Mouse (Mus musculus) embryonic fibroblast, embryonic 13.5 days (primary cell): ENCODE results near the gene Topbp1. TPM values are rescaled to one million over a fixed set of nuclear protein-coding genes. Genes with fewer than 3 reads are reported as not detected.

Experiments used
- H3K27ac ChIP-seq: 2 replicates; pipeline ENCODE4 v1.5.1; 2012; ENCODE audit warnings: low read length, control low read depth, inconsistent platforms; ENCODE audit not compliant: insufficient read depth
- H3K4me1 ChIP-seq: 2 replicates; pipeline ENCODE4 v1.6.1; 2011; ENCODE audit warnings: low read length; ENCODE audit not compliant: control insufficient read depth, insufficient read depth
- H3K4me3 ChIP-seq: 2 replicates; pipeline ENCODE4 v1.5.1; 2011; ENCODE audit warnings: mild to moderate bottlenecking, control low read depth, low read length; ENCODE audit not compliant: insufficient read depth
- CTCF ChIP-seq: IDR thresholded peaks from 2 replicates; pipeline ENCODE4 v1.5.1; 2011; ENCODE audit warnings: mild to moderate bottlenecking, control low read depth, low read length, moderate library complexity, borderline replicate concordance; ENCODE audit not compliant: insufficient read depth
- POLR2A ChIP-seq: IDR thresholded peaks from 2 replicates; pipeline ENCODE4 v1.6.1; 2011; ENCODE audit warnings: low read depth, mild to moderate bottlenecking, control low read depth, low read length, moderate library complexity
- polyA plus RNA-seq: library from polyadenylated mRNA; stranded (reverse); fragments of >200 nt; gene quantifications from 2 replicates; pipeline ENCODE4 v1.2.4, GENCODE M21; 2011; ENCODE audit warnings: low read depth; ENCODE audit not compliant: missing spikeins, insufficient read length

The Topbp1 gene
- polyA plus RNA-seq, 1 experiment: 78.8 TPM

DNA sequence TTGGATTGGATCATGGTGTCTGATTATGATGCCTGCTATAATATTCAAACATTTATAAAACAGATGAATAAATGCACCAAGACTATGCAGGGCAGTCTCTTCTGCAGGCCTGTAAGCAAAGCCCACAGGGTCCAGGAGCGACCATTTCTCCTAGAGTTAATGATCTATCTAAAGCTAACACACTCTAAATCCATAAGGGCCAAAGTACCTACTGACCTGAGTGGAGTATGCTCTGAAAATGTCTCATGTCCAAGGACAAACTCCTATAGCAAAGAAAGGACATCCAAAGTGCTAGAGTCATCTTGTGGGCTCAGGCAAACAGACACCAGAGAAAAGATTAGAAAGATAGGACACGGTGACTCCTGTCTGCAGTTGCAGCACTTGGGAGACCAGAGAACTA, 10.5 kb upstream of the Topbp1 start:
- no peak overlapping the region for H3K27ac ChIP-seq
- no peaks in the 10 kb centered on the region for H3K4me1 ChIP-seq
- TF ChIP-seq POLR2A (no peak), CTCF (no peak)
- no peak overlapping the region for H3K4me3 ChIP-seq

DNA sequence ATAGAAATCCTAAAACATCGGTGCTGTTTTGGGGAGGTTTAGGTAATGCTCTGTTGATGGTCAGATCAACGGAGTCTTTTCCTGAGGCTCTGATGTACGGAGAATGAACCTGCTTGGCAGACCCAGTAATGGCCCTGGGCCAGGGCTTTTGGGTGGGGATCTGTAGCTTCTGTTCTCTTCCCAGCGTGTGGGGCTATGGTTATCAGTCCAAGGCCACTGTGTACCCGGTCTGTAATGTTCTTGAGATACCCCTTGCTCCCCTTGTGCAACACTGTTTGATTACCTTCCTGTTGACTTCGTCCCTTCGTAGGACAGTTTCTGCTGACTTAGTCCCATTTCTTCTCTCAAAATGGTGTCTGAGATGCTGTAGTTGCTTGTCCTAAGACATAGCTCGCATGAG, 3.9 kb upstream of the Topbp1 start:
- TF ChIP-seq CTCF (no peak), POLR2A (no peak)
- no peaks in the 10 kb centered on the region for H3K4me1 ChIP-seq
- no peak overlapping the region for H3K4me3 ChIP-seq
- H3K27ac ChIP-seq: no peak overlapping the region

- Histone ChIP-seq H3K4me1 (no peaks in the 10 kb centered on the region), H3K27ac (no peak overlapping the region), H3K4me3 (no peak overlapping the region)
- no peak for TF ChIP-seq CTCF
- no peak for TF ChIP-seq POLR2A
Observed at GRCm38 (mm10) chr9:103302239-103302638, 2.8 kb upstream of the Topbp1 start.

- Histone ChIP-seq H3K4me3 (no peak overlapping the region), H3K27ac (no peak overlapping the region), H3K4me1 (no peaks in the 10 kb centered on the region)
- 0 out of 2 replicates have a peak, but pooled peaks have one; percentile 11 for TF ChIP-seq CTCF
- no peak for TF ChIP-seq POLR2A
Observed at GRCm38 (mm10) chr9:103302666-103303065, 2.3 kb upstream of the Topbp1 start.

DNA sequence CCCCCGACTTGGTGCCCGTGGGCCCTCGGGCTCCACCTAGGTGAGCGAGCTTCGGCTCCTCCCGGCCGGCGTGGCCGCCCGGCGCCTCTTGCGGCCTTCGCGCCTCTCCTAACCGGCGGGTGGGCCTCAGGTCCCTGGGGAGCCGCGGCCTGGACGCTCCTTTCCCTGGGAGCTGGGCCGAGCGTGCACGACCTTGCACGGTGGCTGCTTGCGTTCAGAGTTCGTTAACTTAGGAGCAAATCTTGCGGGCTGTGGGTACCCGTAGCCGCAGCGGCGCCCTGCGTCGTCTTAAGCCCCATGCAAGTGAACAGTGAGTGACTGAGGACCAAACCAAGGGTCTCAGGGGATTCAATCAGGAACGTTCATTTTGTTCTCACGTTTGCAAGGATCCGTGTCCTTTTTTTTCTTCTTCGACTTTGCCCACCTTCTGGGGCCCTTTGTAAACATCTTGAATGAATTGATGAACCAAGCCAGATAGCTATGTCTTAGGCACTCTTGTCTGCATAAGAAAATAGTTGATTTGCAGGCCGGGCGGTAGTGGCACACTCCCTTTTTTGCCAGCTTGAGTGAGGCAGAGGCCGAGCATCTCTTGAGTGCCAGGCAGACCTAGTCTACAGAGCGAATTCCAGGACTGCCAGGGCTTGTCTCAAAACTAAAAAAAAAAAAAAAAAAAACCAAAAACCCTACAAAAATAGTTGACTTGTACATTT, 472 bp downstream of the Topbp1 start:
- TF ChIP-seq POLR2A: 0 out of 2 replicates have a peak, but pooled peaks have one; percentile 8
- no peak for TF ChIP-seq CTCF
- Histone ChIP-seq H3K27ac (no peak overlapping the region), H3K4me3 (peak overlapping the region; percentile 85), H3K4me1 (no peaks in the 10 kb centered on the region)

- no peak overlapping the region for H3K4me3 ChIP-seq
- H3K27ac ChIP-seq: no peak overlapping the region
- no peaks in the 10 kb centered on the region for H3K4me1 ChIP-seq
- TF ChIP-seq CTCF (no peak), POLR2A (no peak)
Observed at GRCm38 (mm10) chr9:103309832-103310231, 4.8 kb downstream of the Topbp1 start.

DNA sequence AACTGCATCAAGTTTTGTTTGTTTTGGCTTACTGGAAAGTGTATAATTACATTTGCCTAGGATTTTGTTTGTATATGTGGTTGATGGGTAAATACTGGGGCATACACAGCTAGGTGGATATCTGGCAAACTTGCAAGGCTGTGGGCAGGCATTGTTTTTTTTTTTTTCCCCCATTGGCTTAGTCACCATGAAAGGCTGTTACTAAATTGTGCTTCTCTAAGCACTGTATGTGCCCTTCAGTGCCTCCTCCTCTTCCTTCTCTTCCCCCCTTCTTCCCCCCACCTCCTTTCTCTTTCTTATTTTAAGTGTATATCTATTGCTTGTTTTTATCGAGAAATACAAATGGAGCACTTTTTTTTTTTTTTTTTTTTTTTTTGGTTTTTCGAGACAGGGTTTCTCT, 19.7 kb downstream of the Topbp1 start:
- H3K27ac ChIP-seq: no peak overlapping the region
- TF ChIP-seq CTCF: no peak
- no peak for TF ChIP-seq POLR2A
- H3K4me1 ChIP-seq: no peaks in the 10 kb centered on the region
- no peak overlapping the region for H3K4me3 ChIP-seq

DNA sequence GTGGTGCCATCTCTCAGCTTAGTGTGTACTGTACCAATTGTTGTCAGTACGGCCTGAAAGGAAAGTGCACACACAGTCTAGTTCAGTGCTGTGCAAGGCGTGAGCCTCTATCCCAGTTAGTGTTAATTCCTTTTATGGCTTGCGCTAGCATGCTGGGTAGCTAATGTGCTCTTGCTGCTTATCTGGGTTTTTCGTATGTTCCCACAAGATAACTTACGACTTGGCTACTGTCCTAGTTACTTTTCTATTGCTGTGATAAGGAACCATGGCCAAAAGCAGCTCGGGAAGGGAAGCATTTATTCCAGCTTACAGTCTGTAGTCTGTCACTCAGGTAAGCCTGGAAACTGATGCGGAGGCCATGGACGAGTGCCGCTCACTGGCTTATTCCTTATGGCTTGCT, 21.4 kb downstream of the Topbp1 start:
- TF ChIP-seq POLR2A (no peak), CTCF (no peak)

DNA sequence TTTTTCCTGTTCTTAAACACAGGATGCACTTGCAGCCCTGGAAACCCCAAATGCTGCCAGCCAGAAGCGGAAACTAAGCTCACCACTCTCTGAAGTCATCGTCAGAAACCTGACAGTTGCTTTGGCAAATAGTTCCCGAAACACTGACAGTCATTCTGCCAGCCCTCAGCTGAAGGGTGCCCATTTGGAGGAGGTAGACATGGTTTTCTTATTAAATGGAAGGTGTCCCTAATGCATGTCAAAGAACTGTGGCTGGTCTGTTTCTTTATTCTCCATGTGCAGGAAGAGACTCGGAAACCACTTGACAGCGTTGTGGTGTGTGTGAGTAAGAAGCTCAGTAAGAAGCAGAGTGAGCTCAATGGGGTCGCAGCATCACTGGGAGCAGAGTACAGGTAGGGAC, 27.6 kb downstream of the Topbp1 start:
- no peak overlapping the region for H3K4me3 ChIP-seq
- TF ChIP-seq POLR2A: no peak
- TF ChIP-seq CTCF: no peak
- no peaks in the 10 kb centered on the region for H3K4me1 ChIP-seq
- H3K27ac ChIP-seq: no peak overlapping the region

More for the DNA sequence above, 21.4 kb downstream of the Topbp1 start:
- Histone ChIP-seq H3K4me1 (no peaks in the 10 kb centered on the region), H3K27ac (no peak overlapping the region), H3K4me3 (no peak overlapping the region)

GRCm38 (mm10) chr9:103336912-103337311, 31.9 kb downstream of the Topbp1 start:
- H3K27ac ChIP-seq: no peak overlapping the region
- TF ChIP-seq POLR2A (no peak), CTCF (no peak)
- H3K4me3 ChIP-seq: no peak overlapping the region
- H3K4me1 ChIP-seq: no peaks in the 10 kb centered on the region
